Mouse (Mus musculus) limb, embryonic 10.5 days (tissue): ENCODE results near the gene Dnah17. TPM values are rescaled to one million over a fixed set of nuclear protein-coding genes. Genes with fewer than 3 reads are reported as not detected.

ENCODE experiments used
- DNase-seq: peaks from one replicate; pipeline ENCODE4 v3.0.0-alpha.2; 2017; ENCODE audit warnings: low spot score
- H3K27ac ChIP-seq: fragments of 300-500 bp; sonication (generic); 2 replicates; pipeline ENCODE4 v1.5.1; 2016; ENCODE audit warnings: mild to moderate bottlenecking
- H3K27me3 ChIP-seq: fragments of 300-500 bp; sonication (generic); 2 replicates; pipeline ENCODE4 v1.6.1; 2016; ENCODE audit warnings: low read depth, mild to moderate bottlenecking; ENCODE audit not compliant: poor library complexity, severe bottlenecking
- H3K36me3 ChIP-seq: fragments of 300-500 bp; sonication (generic); 2 replicates; pipeline ENCODE4 v1.6.1; 2016; ENCODE audit warnings: mild to moderate bottlenecking, moderate library complexity
- H3K4me1 ChIP-seq: fragments of 300-500 bp; sonication (generic); 2 replicates; pipeline ENCODE4 v1.6.1; 2016
- H3K4me3 ChIP-seq: fragments of 300-500 bp; sonication (generic); 2 replicates; pipeline ENCODE4 v1.5.1; 2016; ENCODE audit warnings: mild to moderate bottlenecking, moderate library complexity
- H3K9me3 ChIP-seq: fragments of 300-500 bp; sonication (generic); replicated peaks from 2 replicates; pipeline ENCODE4 v1.6.1; 2016; ENCODE audit warnings: mild to moderate bottlenecking
- WGBS: fragments of 180-500 bp; shearing (Covaris S2); methylation state at CpG from one replicate; pipeline ENCODE4 v1.1.7; 2016; 5-methylcytosine and 5-hydroxymethylcytosine counted together
- polyA plus RNA-seq: library from polyadenylated mRNA; unstranded; fragments of >200 nt; fragmentation: Nextera tagmentation; extraction: Ambion mirVana; gene quantifications from 2 replicates; pipeline ENCODE4 v1.2.1, GENCODE M21; 2016

The Dnah17 gene
- polyA plus RNA-seq, 1 experiment from 2014 or later, result 0.23 TPM

DNA sequence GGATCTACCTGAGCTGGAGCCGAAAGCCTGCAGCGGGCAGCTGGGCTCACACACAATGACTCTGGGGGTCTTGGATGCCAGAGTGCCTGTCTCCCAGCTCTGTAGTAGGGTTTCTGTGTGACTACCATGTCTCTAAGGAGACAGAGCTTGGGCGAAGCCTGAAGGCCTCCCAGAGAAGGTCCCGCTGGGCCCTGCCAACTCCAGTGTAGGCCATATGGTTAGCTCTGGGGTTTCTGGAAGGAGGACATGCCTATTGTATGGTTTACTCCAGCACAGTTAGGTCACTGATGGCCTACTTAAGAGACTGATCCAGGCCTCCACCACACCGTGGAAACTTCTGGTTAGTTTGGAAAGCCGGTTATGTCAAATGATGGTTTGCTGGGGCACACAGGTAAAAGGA is 7.9 kb upstream of the Dnah17 start:
- Histone ChIP-seq H3K4me1 (peaks cover 42% of the 10 kb centered on the region), H3K9me3 (no peaks in the 10 kb centered on the region; the same call in 1 of the 2 replicates), H3K4me3 (no peak overlapping the region), H3K27ac (no peak overlapping the region), H3K36me3 (no peaks in the 10 kb centered on the region), H3K27me3 (no peaks in the 10 kb centered on the region)
- DNase-seq, result no peak
- 97% methylated on average over 6 of the region's 6 CpGs for WGBS

DNA sequence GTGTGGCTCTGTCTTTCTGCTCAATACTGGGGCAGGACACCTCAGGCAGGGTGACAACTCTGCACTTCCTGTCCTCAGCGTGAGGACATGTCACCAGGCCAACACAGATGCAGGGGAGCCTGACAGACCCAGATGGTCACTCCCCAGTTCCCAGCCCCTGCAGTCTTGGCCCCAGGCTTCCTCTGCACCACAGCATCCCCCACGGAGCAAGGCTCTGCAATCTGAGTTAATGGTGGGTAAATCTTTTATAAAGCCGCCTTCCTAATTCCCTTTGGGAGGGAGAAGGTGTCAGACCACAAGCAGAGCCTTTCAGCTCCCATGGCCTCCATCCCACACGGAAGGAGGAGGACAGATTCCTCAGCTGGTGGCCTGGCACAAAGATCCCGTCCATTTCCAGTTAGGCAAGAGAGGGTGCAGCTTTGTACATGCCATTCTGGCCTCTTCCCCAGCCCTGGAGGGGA is 5.8 kb upstream of the Dnah17 start:
- H3K36me3 ChIP-seq, result no peaks in the 10 kb centered on the region
- no peak overlapping the region for H3K4me3 ChIP-seq
- H3K9me3 ChIP-seq, result no peaks in the 10 kb centered on the region; the same call in 1 of the 2 replicates
- H3K27me3 ChIP-seq, result no peaks in the 10 kb centered on the region
- 44% methylated on average over 5 of the region's 5 CpGs for WGBS
- no peak for DNase-seq
- peak overlapping the region; percentile 23; the same call in 1 of the 2 replicates for H3K27ac ChIP-seq
- H3K4me1 ChIP-seq, result peaks cover 39% of the 10 kb centered on the region

DNA sequence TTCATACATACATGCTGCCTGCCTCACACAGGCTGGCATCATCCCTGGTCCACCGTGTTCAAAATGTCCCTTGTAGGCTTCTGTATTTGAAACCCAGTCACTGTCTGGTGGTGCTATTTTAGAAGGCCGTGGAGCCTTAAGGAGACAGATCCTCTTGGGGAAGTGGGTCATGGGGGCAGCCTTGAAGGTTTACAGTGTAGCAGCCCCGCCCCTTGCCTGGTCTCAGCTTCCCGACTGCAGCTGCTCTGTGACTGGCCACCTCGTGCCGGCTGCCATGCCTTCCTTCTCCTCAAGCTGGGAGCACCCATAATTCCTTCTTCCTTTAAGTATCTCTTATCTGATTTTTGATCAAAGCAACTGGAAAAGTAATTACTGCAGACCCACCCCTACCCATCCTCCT is 4.8 kb upstream of the Dnah17 start:
- H3K9me3 ChIP-seq, result no peaks in the 10 kb centered on the region; the same call in 1 of the 2 replicates
- DNase-seq, result no peak
- peaks cover 33% of the 10 kb centered on the region for H3K4me1 ChIP-seq
- 57% methylated on average over 6 of the region's 6 CpGs for WGBS
- no peaks in the 10 kb centered on the region for H3K36me3 ChIP-seq
- no peak overlapping the region for H3K27ac ChIP-seq
- H3K4me3 ChIP-seq, result no peak overlapping the region
- H3K27me3 ChIP-seq, result no peaks in the 10 kb centered on the region

DNA sequence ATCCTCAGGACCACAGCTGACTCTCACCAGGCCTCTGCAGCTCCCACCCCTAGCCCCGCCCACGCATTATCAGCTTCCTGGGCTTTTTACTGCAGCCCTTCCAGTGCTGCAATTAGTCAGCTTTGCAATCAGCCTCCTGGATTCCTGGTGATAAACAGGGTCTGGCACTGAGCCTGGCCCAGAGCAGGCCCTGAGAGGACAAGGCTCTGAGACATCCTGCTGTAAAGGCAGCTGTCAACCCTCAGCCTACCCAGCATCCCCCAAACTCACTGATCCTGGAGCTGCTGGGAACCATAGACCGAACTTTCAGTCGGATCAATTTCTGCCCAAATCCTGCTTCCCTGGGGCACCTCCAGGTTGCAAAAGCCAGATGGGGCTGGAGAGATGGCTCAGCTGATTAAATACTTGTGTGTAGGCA is 3.3 kb upstream of the Dnah17 start:
- 29% methylated on average over 4 of the region's 4 CpGs for WGBS
- Histone ChIP-seq H3K4me3 (no peak overlapping the region), H3K4me1 (peaks cover 33% of the 10 kb centered on the region)

DNA sequence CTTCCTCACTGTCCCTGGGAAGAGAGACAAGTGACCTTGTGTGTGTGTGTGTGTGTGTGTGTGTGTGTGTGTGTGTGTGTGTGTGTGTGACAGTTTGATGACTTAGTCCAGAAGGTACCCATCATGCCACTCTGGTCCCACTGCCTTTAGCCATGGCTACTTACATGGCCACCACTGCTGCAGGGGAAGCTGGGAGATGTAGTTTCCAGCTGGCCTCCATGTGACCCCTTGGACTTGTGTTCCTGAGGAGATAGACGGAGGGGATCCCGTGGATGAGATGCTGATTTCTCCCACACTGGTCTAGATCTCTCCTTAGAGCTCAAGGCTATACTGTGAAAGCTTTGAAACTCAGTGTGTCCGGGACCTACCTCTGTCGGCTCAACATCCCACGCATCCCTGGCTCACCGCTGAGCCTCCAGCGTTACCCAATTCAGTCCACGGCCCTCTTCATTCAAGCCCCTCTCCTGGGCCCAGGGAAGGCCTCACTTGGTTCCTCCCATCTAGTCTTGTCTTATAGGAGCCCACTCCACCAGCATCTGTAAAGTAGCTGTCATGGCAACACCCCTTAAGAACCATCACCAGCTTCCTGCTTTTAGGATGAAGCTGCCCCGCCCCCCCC is 2.8 kb upstream of the Dnah17 start:
- Histone ChIP-seq H3K4me1 (peaks cover 33% of the 10 kb centered on the region), H3K4me3 (no peak overlapping the region), H3K27ac (peak overlapping the region; percentile 70; the same call in 1 of the 2 replicates), H3K36me3 (no peaks in the 10 kb centered on the region), H3K9me3 (no peaks in the 10 kb centered on the region), H3K27me3 (no peaks in the 10 kb centered on the region)
- no peak for DNase-seq
- WGBS, result 49% methylated on average over 9 of the region's 9 CpGs

More for the DNA sequence above, 3.3 kb upstream of the Dnah17 start:
- no peaks in the 10 kb centered on the region for H3K27me3 ChIP-seq
- H3K36me3 ChIP-seq, result no peaks in the 10 kb centered on the region
- DNase-seq, result peak; percentile 56
- no peaks in the 10 kb centered on the region for H3K9me3 ChIP-seq
- H3K27ac ChIP-seq, result peak overlapping the region; percentile 70; the same call in 1 of the 2 replicates

DNA sequence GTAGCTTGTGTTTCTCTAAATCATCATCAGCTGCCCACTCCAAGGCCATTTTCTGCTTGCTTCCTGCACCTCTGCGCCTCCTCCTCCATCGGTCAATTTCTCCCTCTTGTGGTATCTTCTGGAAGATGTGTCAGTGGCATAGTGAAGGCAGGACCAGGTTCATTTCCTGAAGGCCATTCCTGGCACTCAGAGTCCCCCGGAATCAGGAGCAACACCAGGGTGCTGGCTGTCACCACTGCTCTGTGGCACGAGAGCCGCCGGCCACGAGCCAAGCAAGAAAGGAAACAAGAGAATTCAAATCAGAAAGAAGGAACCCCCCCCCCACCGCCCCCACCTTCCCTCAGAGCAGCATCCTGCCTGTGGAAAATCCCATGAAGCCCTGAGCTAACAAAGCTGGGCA is 1.7 kb upstream of the Dnah17 start:
- no peak overlapping the region for H3K4me3 ChIP-seq
- H3K4me1 ChIP-seq, result peaks cover 33% of the 10 kb centered on the region
- H3K9me3 ChIP-seq, result no peaks in the 10 kb centered on the region
- H3K27ac ChIP-seq, result peak overlapping the region; percentile 40; the same call in 1 of the 2 replicates
- DNase-seq, result no peak
- H3K36me3 ChIP-seq, result no peaks in the 10 kb centered on the region
- 90% methylated on average over 8 of the region's 8 CpGs for WGBS
- H3K27me3 ChIP-seq, result no peaks in the 10 kb centered on the region

DNA sequence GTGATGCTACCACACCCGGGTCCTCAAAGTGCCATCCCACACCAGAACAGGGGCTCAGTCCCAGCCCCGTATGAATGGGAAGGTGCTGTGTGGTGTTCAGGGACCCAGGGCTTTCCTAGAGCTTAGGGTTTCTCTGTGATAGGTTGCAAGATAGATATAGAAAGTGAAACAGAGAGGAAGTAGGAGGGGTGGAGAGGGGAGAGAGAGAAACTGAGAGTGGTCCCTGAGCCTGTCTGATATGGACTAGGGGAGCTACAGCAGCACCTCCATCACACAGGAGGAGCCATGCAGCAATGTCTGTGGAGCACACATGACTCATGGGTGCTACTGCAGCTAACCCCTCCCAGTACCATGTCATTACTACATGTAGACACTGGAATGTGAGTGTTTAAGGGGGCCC is 622 bp downstream of the Dnah17 start:
- Histone ChIP-seq H3K4me3 (no peak overlapping the region), H3K36me3 (no peaks in the 10 kb centered on the region), H3K27ac (no peak overlapping the region), H3K27me3 (no peaks in the 10 kb centered on the region), H3K4me1 (peaks cover 20% of the 10 kb centered on the region), H3K9me3 (no peaks in the 10 kb centered on the region)
- DNase-seq, result no peak
- WGBS, result 81% methylated on average over 2 of the region's 2 CpGs

DNA sequence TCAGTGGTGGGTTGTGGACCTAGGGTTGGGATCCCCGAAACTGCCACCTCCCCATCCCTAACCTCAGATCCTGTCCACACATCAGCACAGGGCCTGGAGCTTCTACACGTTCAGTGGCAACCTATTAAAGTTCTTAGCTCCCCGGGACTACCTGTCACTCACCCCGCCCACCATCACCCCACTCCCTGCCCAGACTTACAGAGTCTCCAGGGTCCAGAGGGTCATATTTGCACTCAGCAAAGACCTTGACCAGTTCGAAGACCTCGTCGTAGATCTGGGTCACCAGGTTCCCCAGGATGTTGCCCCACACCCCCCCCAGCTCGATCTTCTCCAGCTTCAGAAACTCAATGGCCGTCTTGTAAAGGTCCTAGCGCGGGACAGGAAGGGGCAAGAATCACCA is 8.8 kb downstream of the Dnah17 start:
- H3K9me3 ChIP-seq, result no peaks in the 10 kb centered on the region
- peaks cover 7% of the 10 kb centered on the region; the same call in 1 of the 2 replicates for H3K4me1 ChIP-seq
- no peak overlapping the region for H3K4me3 ChIP-seq
- no peak for DNase-seq
- no peaks in the 10 kb centered on the region for H3K27me3 ChIP-seq
- H3K27ac ChIP-seq, result no peak overlapping the region
- 89% methylated on average over 11 of the region's 11 CpGs for WGBS
- H3K36me3 ChIP-seq, result no peaks in the 10 kb centered on the region

DNA sequence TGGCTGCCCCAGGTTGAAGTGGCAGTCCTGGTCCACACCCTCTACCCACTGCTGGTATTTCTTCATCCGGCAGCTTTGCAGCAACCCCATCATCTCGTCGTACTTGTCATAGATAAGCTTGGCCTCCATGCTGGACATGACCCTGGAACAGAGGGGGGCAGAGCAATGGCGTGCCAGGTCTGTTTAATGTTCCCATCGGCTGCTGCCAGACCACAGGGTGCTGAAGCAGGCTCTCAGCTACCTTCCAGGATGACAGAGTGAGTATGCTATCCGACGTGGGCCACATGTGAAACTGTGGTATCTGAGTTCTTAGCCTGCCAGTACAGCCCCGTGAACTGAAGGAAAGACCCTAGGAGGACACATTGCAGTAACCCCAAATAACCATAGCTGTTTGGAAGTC is 11.7 kb downstream of the Dnah17 start:
- no peaks in the 10 kb centered on the region for H3K27me3 ChIP-seq
- H3K36me3 ChIP-seq, result no peaks in the 10 kb centered on the region
- DNase-seq, result no peak
- no peak overlapping the region for H3K4me3 ChIP-seq
- H3K27ac ChIP-seq, result no peak overlapping the region
- 84% methylated on average over 8 of the region's 8 CpGs for WGBS
- H3K4me1 ChIP-seq, result peaks cover 18% of the 10 kb centered on the region
- H3K9me3 ChIP-seq, result no peaks in the 10 kb centered on the region

DNA sequence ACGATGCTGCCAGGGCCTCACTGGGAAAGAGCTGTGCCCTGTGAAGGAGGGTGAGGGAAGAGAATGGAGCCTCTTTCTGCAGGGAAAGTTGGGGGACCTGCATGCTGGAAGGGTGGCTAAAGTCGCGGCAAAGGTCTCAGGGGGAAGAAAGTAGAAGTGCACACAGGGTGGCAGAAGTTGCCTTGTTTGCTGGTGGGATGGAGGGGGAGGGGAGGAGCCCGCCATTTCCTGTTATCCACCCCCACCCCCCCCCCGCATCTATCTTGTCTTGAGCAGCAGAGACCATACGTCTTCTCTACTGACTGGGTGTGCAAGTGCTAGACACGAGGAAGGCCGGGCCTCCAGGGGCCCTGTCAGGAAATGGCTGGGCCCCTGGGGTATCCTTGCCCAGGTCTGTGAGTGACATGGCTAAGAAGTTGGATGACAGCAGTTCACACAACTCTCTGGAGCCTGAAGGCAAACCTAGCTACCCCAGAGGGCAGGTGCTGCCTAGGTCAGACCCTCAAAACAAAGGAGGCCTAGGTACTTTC is 15.8 kb downstream of the Dnah17 start:
- Histone ChIP-seq H3K4me1 (peaks cover 15% of the 10 kb centered on the region), H3K27me3 (no peaks in the 10 kb centered on the region)

DNA sequence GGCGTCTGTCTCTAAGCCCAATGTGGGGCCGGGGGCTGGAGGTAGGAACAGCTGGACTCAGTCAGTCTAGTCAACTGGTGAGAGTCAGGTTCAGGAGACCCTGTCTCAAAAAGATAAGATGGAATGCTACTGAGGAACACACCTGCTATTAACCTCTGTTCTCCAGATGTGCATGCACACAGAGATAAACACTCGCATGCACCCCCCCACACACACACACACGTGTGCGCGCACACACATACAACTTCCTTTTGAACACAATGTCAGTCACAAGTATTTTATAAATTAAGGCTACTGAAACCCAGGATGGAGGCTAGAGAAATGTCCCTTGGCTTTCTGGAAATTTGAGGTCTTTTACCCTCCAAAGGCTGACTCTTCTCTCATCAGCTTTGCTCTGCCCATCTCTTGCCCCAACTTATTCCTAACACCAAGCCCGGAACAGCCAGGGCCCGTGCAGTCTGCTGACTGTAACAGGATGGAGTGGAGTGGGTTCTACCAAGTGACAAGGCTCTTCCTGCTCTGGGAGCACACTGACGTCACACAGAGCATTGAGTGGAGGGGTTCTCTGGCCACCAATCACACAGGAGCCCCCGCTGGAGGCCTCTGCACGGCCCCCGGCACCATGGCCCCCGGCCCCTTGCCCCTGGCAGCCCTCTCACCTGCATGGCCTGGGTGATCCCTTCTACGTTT is 16.8 kb downstream of the Dnah17 start:
- WGBS, result 88% methylated on average over 14 of the region's 14 CpGs
- no peaks in the 10 kb centered on the region for H3K36me3 ChIP-seq
- peaks cover 21% of the 10 kb centered on the region for H3K4me1 ChIP-seq
- H3K4me3 ChIP-seq, result no peak overlapping the region
- no peak overlapping the region for H3K27ac ChIP-seq
- DNase-seq, result no peak
- H3K27me3 ChIP-seq, result no peaks in the 10 kb centered on the region
- no peaks in the 10 kb centered on the region for H3K9me3 ChIP-seq

More for the DNA sequence above, 15.8 kb downstream of the Dnah17 start:
- no peak overlapping the region for H3K4me3 ChIP-seq
- no peaks in the 10 kb centered on the region for H3K36me3 ChIP-seq
- 0 out of 2 replicates have a peak overlapping the region, but pooled peaks have one; percentile 27 for H3K27ac ChIP-seq
- DNase-seq, result no peak
- WGBS, result 61% methylated on average over 8 of the region's 8 CpGs
- no peaks in the 10 kb centered on the region for H3K9me3 ChIP-seq

DNA sequence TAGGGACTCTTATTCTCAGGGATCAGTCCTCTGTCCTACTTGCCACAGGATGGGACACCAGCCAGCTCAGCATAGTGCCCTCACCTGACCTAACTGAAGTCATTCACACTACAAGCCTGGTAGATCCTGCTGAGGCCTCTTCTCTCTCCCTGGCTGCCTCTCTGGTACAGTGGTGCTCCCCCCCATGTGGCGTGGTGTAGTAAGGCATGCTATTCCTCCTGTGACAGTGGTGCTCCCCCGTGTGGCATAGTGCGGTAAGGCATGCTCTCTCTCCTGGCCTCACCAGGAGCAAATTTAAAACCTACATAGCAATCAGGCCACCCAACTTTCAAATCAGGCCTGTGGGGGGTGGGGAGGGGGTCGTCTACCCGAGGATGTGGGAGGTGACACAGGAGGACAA is 26.4 kb downstream of the Dnah17 start:
- no peaks in the 10 kb centered on the region for H3K9me3 ChIP-seq
- no peak overlapping the region for H3K27ac ChIP-seq
- peaks cover 5% of the 10 kb centered on the region; the same call in 1 of the 2 replicates for H3K4me1 ChIP-seq
- H3K4me3 ChIP-seq, result no peak overlapping the region
- H3K27me3 ChIP-seq, result no peaks in the 10 kb centered on the region
- peak; percentile 90 for DNase-seq
- 14% methylated on average over 5 of the region's 5 CpGs for WGBS
- no peaks in the 10 kb centered on the region for H3K36me3 ChIP-seq

DNA sequence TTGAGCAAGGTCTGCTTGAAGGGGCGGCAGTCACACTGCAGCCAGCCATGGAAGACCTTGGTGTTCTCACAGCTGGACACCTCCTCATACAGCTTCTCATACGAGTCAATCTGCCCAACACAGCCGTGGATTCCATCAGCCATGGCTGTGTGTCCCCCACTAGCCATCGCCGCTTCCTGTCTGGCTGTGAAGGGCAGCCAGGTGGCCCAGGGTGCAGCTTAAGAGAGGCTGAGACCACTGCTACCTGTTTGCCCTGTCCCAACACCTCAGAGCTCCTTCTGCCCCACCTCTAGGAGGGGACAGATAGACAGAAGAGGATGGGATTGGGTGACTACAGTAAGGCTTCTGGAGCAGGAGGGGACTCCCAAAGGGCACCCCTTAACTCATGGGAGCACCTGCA is 27.1 kb downstream of the Dnah17 start:
- no peaks in the 10 kb centered on the region for H3K36me3 ChIP-seq
- no peak overlapping the region for H3K27ac ChIP-seq
- no peaks in the 10 kb centered on the region for H3K9me3 ChIP-seq
- H3K27me3 ChIP-seq, result no peaks in the 10 kb centered on the region
- DNase-seq, result no peak
- 91% methylated on average over 5 of the region's 5 CpGs for WGBS
- no peak overlapping the region for H3K4me3 ChIP-seq
- H3K4me1 ChIP-seq, result peaks cover 6% of the 10 kb centered on the region; the same call in 1 of the 2 replicates
